Mouse (Mus musculus) embryonic facial prominence, embryonic 15.5 days (tissue): Measurements from ENCODE around the gene Ttk. TPM values are rescaled to one million over a fixed set of nuclear protein-coding genes. Genes with fewer than 3 reads are reported as not detected.

Experiments used
- ATAC-seq: fragments of 200-750 bp; cut with Nextera tagmentation; 2 replicates; pipeline ENCODE4 v1.8.0; 2017; ENCODE audit warnings: low read depth, moderate TSS enrichment; ENCODE audit not compliant: insufficient number of reproducible peaks, low FRiP score, low TSS enrichment
- H3K27ac ChIP-seq: fragments of 300-500 bp; sonication (generic); replicated peaks from 2 replicates; pipeline ENCODE4 v1.5.1; 2015; ENCODE audit warnings: mild to moderate bottlenecking, inconsistent platforms
- H3K27me3 ChIP-seq: fragments of 300-500 bp; sonication (generic); 2 replicates; pipeline ENCODE4 v1.6.1; 2015; ENCODE audit warnings: inconsistent platforms
- H3K36me3 ChIP-seq: fragments of 300-500 bp; sonication (generic); 2 replicates; pipeline ENCODE4 v1.6.1; 2015; ENCODE audit warnings: mild to moderate bottlenecking, inconsistent platforms
- H3K4me1 ChIP-seq: fragments of 300-500 bp; sonication (generic); 2 replicates; pipeline ENCODE4 v1.6.1; 2015; ENCODE audit warnings: inconsistent platforms
- H3K4me2 ChIP-seq: fragments of 300-500 bp; sonication (generic); replicated peaks from 2 replicates; pipeline ENCODE4 v1.6.1; 2015; ENCODE audit warnings: mild to moderate bottlenecking, inconsistent platforms
- H3K4me3 ChIP-seq: fragments of 300-500 bp; sonication (generic); replicated peaks from 2 replicates; pipeline ENCODE4 v1.5.1; 2015; ENCODE audit warnings: mild to moderate bottlenecking, inconsistent platforms
- H3K9ac ChIP-seq: fragments of 300-500 bp; sonication (generic); 2 replicates; pipeline ENCODE4 v1.6.1; 2015; ENCODE audit warnings: inconsistent platforms
- H3K9me3 ChIP-seq: fragments of 300-500 bp; sonication (generic); replicated peaks from 2 replicates; pipeline ENCODE4 v1.6.1; 2016; ENCODE audit warnings: inconsistent platforms
- WGBS: fragments of 180-500 bp; shearing (Covaris S2); methylation state at CpG from one replicate; pipeline ENCODE4 v1.1.7; 2015; 5-methylcytosine and 5-hydroxymethylcytosine counted together
- polyA plus RNA-seq: library from polyadenylated mRNA; unstranded; fragments of >200 nt; fragmentation: Nextera tagmentation; extraction: Ambion mirVana; gene quantifications from 2 replicates; pipeline ENCODE4 v1.2.1, GENCODE M21; 2015

Gene Ttk
- polyA plus RNA-seq, 1 experiment from 2014 or later: 23.9 TPM

DNA sequence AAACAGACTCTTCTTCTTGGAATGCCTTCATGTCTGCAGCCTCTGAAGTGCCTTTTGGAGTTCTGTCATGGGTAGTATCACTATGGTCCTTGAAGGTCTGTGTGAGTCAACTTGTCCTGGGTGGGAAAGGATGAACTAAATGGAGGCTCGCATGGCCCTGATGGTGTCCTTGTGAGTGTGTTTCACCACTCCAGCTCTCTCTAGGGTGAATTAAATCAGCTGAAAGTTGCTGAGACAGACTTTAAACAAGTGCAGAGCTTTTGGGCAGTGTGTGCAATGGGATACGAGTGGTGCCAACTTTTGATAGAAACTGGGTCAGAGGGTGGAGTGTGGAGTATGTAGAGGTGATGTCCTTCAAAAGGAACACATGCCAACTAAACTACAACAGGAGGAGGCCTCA lies 13.5 kb upstream of the Ttk start:
- Histone ChIP-seq H3K36me3 (no peaks in the 10 kb centered on the region), H3K4me1 (no peaks in the 10 kb centered on the region), H3K4me3 (no peak overlapping the region), H3K9me3 (no peaks in the 10 kb centered on the region), H3K4me2 (no peak overlapping the region), H3K9ac (no peak overlapping the region), H3K27me3 (no peaks in the 10 kb centered on the region), H3K27ac (no peak overlapping the region)
- no peak for ATAC-seq
- WGBS: 92% methylated on average over 2 of the region's 2 CpGs

DNA sequence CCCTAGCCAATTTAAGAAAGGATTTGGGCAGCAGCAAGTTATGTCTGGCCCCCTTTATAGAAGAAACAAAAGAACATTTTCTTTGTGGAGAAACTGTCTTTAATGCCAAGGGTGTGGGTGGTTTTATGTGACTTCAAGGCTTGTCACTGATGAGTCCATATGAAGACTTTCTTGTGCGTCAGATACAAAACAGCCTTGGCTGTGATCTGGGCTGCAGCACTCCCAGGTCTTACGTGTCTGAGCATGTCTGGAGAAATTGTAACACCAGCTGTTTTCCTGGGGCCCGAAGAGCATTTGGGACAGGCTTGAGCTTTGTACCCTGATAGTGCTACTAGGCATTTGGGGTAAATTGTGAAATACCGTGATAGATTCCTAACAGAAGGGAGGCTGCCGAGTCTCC lies 11.6 kb upstream of the Ttk start:
- no peak for ATAC-seq
- 43% methylated on average over 5 of the region's 5 CpGs for WGBS
- Histone ChIP-seq H3K36me3 (no peaks in the 10 kb centered on the region), H3K9ac (no peak overlapping the region), H3K27me3 (no peaks in the 10 kb centered on the region), H3K9me3 (no peaks in the 10 kb centered on the region), H3K27ac (no peak overlapping the region), H3K4me1 (no peaks in the 10 kb centered on the region), H3K4me3 (no peak overlapping the region), H3K4me2 (no peak overlapping the region)

DNA sequence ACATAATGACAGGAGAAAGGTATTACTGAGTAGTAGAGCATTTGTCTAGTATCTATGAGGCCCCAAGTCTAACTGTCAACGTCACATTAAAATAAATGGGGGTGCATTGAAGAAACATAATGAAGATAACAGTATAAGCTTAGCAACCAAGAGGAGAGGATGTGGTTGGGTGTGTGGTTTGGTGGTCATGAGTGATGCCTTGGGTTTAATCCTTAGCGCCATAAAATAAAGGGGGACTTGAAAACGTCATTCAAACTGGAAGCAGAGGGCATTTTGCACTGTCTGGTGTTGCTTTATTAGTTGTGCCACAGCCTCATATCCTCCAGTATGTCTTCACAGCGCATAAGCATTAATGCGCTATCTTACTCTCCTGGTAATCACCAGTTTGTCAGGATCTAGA lies 4.6 kb upstream of the Ttk start:
- Histone ChIP-seq H3K4me3 (no peak overlapping the region), H3K9ac (no peak overlapping the region), H3K9me3 (no peaks in the 10 kb centered on the region), H3K27ac (no peak overlapping the region), H3K4me1 (peaks cover 3% of the 10 kb centered on the region; the same call in 1 of the 2 replicates), H3K36me3 (no peaks in the 10 kb centered on the region), H3K4me2 (no peak overlapping the region), H3K27me3 (no peaks in the 10 kb centered on the region)
- 79% methylated on average over 5 of the region's 5 CpGs for WGBS
- no peak for ATAC-seq

DNA sequence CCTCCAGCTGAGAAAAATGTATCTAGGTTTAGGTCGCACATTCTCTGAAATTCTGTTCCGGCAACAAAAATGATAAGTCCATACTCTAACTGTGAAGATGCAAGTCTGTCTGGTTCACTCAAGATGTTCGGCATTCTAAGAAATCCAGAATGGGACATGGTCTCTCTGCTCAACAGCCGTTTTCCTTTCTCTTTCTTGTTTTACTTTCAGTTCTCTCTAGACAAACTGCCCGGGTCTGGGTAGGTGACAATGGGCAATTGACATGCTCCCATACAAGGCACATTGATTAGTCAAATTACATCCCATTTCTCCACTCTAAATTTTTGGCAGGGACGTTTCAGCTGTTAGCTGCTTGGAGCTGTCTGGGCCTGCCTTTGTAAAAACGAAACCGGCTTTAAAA lies 3.3 kb upstream of the Ttk start:
- Histone ChIP-seq H3K9me3 (no peaks in the 10 kb centered on the region), H3K4me1 (peaks cover 9% of the 10 kb centered on the region; the same call in 1 of the 2 replicates), H3K9ac (no peak overlapping the region), H3K27ac (no peak overlapping the region), H3K4me3 (no peak overlapping the region), H3K36me3 (no peaks in the 10 kb centered on the region), H3K27me3 (no peaks in the 10 kb centered on the region), H3K4me2 (no peak overlapping the region)
- ATAC-seq: no peak
- 65% methylated on average over 8 of the region's 8 CpGs for WGBS

DNA sequence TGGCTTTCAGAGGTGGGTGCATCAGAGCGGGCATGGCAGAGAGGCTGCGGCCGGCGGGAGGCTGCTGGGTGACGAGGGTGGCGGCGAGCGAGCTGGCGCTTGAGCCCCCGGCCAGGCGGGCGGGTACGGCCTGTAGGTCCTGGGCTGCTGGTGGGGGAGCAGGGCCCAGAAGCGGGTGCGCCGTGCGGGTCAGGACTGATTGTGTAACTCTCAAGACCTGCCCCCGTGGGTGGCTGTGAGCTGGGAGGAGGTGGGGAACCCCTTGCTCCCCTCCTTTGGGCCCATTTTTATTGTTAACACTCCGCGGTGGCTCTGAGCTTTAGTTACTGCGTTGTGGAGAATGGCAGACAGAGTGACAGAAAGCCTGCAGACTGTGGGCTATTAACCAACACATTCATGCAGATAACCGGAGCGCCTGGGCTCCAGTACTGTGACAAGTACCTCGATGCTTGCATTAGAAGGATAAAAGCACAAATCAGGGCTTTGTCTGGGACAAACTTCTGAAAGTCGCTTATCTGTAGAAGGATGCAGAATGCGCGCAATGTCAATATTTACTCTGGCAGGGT lies 342 bp downstream of the Ttk start:
- H3K4me2 ChIP-seq: peak overlapping the region; percentile 87
- ATAC-seq: peak; percentile 46; the same call in 1 of the 2 replicates
- peak overlapping the region; percentile 93 for H3K4me3 ChIP-seq
- no peaks in the 10 kb centered on the region for H3K27me3 ChIP-seq
- 0 out of 2 replicates have a peak, but pooled peaks cover 1% of the 10 kb centered on the region for H3K36me3 ChIP-seq
- no peaks in the 10 kb centered on the region for H3K9me3 ChIP-seq
- no peak overlapping the region for H3K27ac ChIP-seq
- H3K4me1 ChIP-seq: peaks cover 9% of the 10 kb centered on the region; the same call in 1 of the 2 replicates
- peak overlapping the region; percentile 68 for H3K9ac ChIP-seq
- 2% methylated on average over 27 of the region's 27 CpGs for WGBS

- no peak overlapping the region for H3K9ac ChIP-seq
- no peaks in the 10 kb centered on the region for H3K4me1 ChIP-seq
- no peak overlapping the region for H3K4me3 ChIP-seq
- 93% methylated on average over 3 of the region's 3 CpGs for WGBS
- H3K27ac ChIP-seq: no peak overlapping the region
- no peak overlapping the region for H3K4me2 ChIP-seq
- no peaks in the 10 kb centered on the region for H3K9me3 ChIP-seq
- no peak for ATAC-seq
- no peaks in the 10 kb centered on the region for H3K27me3 ChIP-seq
- peaks cover 27% of the 10 kb centered on the region for H3K36me3 ChIP-seq
Measured at GRCm38 (mm10) chr9:83852464-83852863, 18.0 kb downstream of the Ttk start.

DNA sequence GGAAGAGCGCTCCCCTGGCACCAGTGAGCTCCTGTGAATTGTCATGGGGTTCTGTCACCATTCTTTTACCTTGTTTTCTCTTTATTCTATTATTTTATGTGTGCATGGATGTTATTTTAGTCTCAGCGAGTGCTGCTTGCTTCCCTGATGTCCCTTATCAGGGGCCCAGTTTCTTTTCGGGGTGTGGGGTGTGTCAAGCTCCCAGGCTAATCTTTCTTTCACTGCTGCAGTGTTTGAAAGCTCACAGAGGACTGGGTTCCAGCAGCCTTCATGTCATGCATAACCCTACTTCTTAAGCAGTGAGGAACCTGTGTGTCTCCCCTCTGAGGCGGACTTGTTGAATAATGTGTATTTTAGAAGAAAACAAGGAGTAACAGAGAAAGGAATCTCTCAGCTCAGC lies 30.7 kb downstream of the Ttk start:
- Histone ChIP-seq H3K4me2 (no peak overlapping the region), H3K27ac (no peak overlapping the region), H3K9ac (no peak overlapping the region), H3K9me3 (no peaks in the 10 kb centered on the region), H3K27me3 (no peaks in the 10 kb centered on the region), H3K4me1 (no peaks in the 10 kb centered on the region), H3K36me3 (peaks cover 29% of the 10 kb centered on the region), H3K4me3 (no peak overlapping the region)
- WGBS: 94% methylated on average over 4 of the region's 4 CpGs
- no peak for ATAC-seq

- H3K4me1 ChIP-seq: no peaks in the 10 kb centered on the region
- H3K9ac ChIP-seq: no peak overlapping the region
- no peak overlapping the region for H3K4me2 ChIP-seq
- 68% methylated on average over 6 of the region's 6 CpGs for WGBS
- no peak overlapping the region for H3K4me3 ChIP-seq
- no peaks in the 10 kb centered on the region for H3K9me3 ChIP-seq
- ATAC-seq: peak; percentile 54; the same call in 1 of the 2 replicates
- no peaks in the 10 kb centered on the region for H3K36me3 ChIP-seq
- no peaks in the 10 kb centered on the region for H3K27me3 ChIP-seq
- H3K27ac ChIP-seq: no peak overlapping the region
Measured at GRCm38 (mm10) chr9:83882191-83882590, 47.7 kb downstream of the Ttk start.

GRCm38 (mm10) chr9:83886149-83886548 lies 51.7 kb downstream of the Ttk start:
- Histone ChIP-seq H3K27ac (no peak overlapping the region), H3K9me3 (no peaks in the 10 kb centered on the region), H3K27me3 (no peaks in the 10 kb centered on the region), H3K36me3 (no peaks in the 10 kb centered on the region), H3K4me3 (no peak overlapping the region), H3K4me1 (no peaks in the 10 kb centered on the region), H3K9ac (no peak overlapping the region), H3K4me2 (no peak overlapping the region)
- ATAC-seq: no peak

DNA sequence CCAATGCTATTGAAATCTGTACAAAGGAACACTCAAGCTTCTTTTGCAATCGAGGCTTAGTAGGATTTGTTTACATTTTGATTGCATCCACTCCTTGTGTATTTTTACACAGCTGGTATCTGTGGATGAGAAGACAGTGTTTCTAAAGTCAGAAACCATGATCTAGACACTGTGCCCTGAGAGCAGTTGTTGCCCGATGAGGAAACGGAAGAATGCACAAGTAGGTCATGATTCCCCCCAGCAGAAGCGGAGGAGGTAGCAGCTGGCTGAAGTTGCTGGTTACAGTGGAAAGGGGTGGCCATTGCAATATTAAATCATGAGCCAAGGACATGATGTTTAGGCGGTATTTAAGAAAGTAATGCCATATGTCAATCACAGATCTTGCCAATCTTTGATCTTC lies 53.7 kb downstream of the Ttk start:
- Histone ChIP-seq H3K9me3 (no peaks in the 10 kb centered on the region), H3K27me3 (no peaks in the 10 kb centered on the region), H3K4me2 (no peak overlapping the region), H3K36me3 (no peaks in the 10 kb centered on the region), H3K4me1 (no peaks in the 10 kb centered on the region), H3K4me3 (no peak overlapping the region), H3K9ac (no peak overlapping the region), H3K27ac (no peak overlapping the region)
- no peak for ATAC-seq
- WGBS: 81% methylated on average over 5 of the region's 5 CpGs

- 72% methylated on average over 8 of the region's 8 CpGs for WGBS
- no peaks in the 10 kb centered on the region for H3K27me3 ChIP-seq
Measured at GRCm38 (mm10) chr9:83893073-83893472, 58.6 kb downstream of the Ttk start.

DNA sequence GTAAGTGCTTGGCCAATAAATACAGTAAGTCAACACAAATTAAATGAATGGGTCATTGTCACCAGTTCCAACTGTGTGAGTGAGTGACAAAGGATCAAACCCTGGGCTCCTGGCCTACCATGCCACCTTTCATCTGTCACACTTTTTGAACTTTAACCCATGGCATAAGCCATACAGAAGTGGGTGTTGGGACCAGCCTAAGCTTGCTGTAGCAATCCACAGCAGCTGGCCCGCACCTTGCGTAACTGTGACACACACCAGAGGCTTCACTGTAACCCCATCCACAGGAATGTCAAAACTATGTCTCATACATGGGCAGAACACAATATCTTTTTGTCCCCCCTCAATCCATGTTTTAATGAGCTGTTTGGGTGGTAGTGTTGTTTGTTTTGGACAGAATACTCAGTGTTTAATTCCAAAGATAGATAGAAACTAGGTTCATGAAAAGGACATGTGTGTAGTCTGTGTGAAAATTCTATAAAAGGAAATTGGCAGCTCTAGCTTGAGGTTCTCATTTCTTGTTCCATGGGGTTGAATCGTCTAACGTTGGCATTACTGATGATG lies 59.4 kb downstream of the Ttk start:
- WGBS: 71% methylated on average over 4 of the region's 4 CpGs
- Histone ChIP-seq H3K9ac (no peak overlapping the region), H3K27ac (no peak overlapping the region), H3K27me3 (no peaks in the 10 kb centered on the region), H3K4me2 (no peak overlapping the region), H3K4me1 (no peaks in the 10 kb centered on the region), H3K4me3 (no peak overlapping the region), H3K36me3 (no peaks in the 10 kb centered on the region), H3K9me3 (no peaks in the 10 kb centered on the region)
- no peak for ATAC-seq

More at GRCm38 (mm10) chr9:83893073-83893472, 58.6 kb downstream of the Ttk start:
- Histone ChIP-seq H3K9me3 (no peaks in the 10 kb centered on the region), H3K4me3 (no peak overlapping the region), H3K36me3 (no peaks in the 10 kb centered on the region), H3K27ac (no peak overlapping the region), H3K4me1 (no peaks in the 10 kb centered on the region), H3K9ac (no peak overlapping the region), H3K4me2 (no peak overlapping the region)
- no peak for ATAC-seq
